Mouse (Mus musculus) megakaryocyte, embryonic 14.5 days (primary cell): ENCODE data around the gene Sin3a. TPM values are rescaled to one million over a fixed set of nuclear protein-coding genes. Genes with fewer than 3 reads are reported as not detected.

Source experiments
- H3K27me3 ChIP-seq: replicated peaks from 2 replicates; pipeline ENCODE3; 2012; ENCODE audit warnings: inconsistent platforms
- H3K36me3 ChIP-seq: replicated peaks from 2 replicates; pipeline ENCODE3; 2012; ENCODE audit warnings: low read length, inconsistent platforms, mixed read lengths
- H3K4me1 ChIP-seq: 2 replicates; pipeline ENCODE4 v1.6.1; 2012; ENCODE audit warnings: inconsistent platforms
- H3K4me3 ChIP-seq: replicated peaks from 2 replicates; pipeline ENCODE3; 2012; ENCODE audit warnings: moderate library complexity, mild to moderate bottlenecking, inconsistent platforms
- H3K9me3 ChIP-seq: 2 replicates; pipeline ENCODE4 v1.6.1; 2012; ENCODE audit warnings: inconsistent platforms
- FLI1 ChIP-seq: IDR thresholded peaks from 2 replicates; pipeline ENCODE4 v1.6.1; 2012; ENCODE audit warnings: low read length, inconsistent platforms, mixed read lengths
- GATA1 ChIP-seq: IDR thresholded peaks from 3 replicates; pipeline ENCODE4 v1.6.1; 2012; ENCODE audit warnings: mixed read lengths, low read length, inconsistent platforms, borderline replicate concordance
- polyA plus RNA-seq: library from polyadenylated mRNA; stranded (reverse); fragments of >175 nt; gene quantifications from 2 replicates; pipeline ENCODE4 v1.2.3, GENCODE M21; 2012; ENCODE audit warnings: low replicate concordance; ENCODE audit not compliant: insufficient read depth

Sin3a gene
- polyA plus RNA-seq, 1 experiment: 3.8 TPM

GRCm38 (mm10) chr9:57074171-57074821 lies 2.5 kb downstream of the Sin3a start:
- no peaks in the 10 kb centered on the region for H3K27me3 ChIP-seq
- no peaks in the 10 kb centered on the region for H3K9me3 ChIP-seq
- peak overlapping the region; percentile 96 for H3K4me3 ChIP-seq
- TF ChIP-seq FLI1 (no peak), GATA1 (no peak)
- peaks cover 3% of the 10 kb centered on the region for H3K36me3 ChIP-seq
- peaks cover 48% of the 10 kb centered on the region for H3K4me1 ChIP-seq

- no peak for TF ChIP-seq GATA1
- TF ChIP-seq FLI1: no peak
- no peaks in the 10 kb centered on the region for H3K27me3 ChIP-seq
- peaks cover 48% of the 10 kb centered on the region for H3K4me1 ChIP-seq
- H3K9me3 ChIP-seq: no peaks in the 10 kb centered on the region
- H3K36me3 ChIP-seq: peaks cover 9% of the 10 kb centered on the region
- H3K4me3 ChIP-seq: peak overlapping the region; percentile 96
Observed at GRCm38 (mm10) chr9:57074822-57075603, 3.2 kb downstream of the Sin3a start.

- TF ChIP-seq FLI1: no peak
- TF ChIP-seq GATA1: no peak
- no peaks in the 10 kb centered on the region for H3K27me3 ChIP-seq
- H3K36me3 ChIP-seq: peaks cover 16% of the 10 kb centered on the region
- no peaks in the 10 kb centered on the region for H3K9me3 ChIP-seq
- H3K4me1 ChIP-seq: peaks cover 46% of the 10 kb centered on the region
- H3K4me3 ChIP-seq: peak overlapping the region; percentile 96
Observed at GRCm38 (mm10) chr9:57075681-57076381, 4.0 kb downstream of the Sin3a start.

- no peaks in the 10 kb centered on the region for H3K27me3 ChIP-seq
- H3K36me3 ChIP-seq: peaks cover 26% of the 10 kb centered on the region
- peaks cover 39% of the 10 kb centered on the region for H3K4me1 ChIP-seq
- no peak for TF ChIP-seq FLI1
- no peak for TF ChIP-seq GATA1
- no peaks in the 10 kb centered on the region for H3K9me3 ChIP-seq
- H3K4me3 ChIP-seq: peak overlapping the region; percentile 96
Observed at GRCm38 (mm10) chr9:57076701-57077660, 5.1 kb downstream of the Sin3a start.

GRCm38 (mm10) chr9:57082236-57082635 lies 10.4 kb downstream of the Sin3a start:
- Histone ChIP-seq H3K4me1 (peaks cover 29% of the 10 kb centered on the region), H3K4me3 (no peak overlapping the region), H3K27me3 (no peaks in the 10 kb centered on the region), H3K36me3 (peaks cover 72% of the 10 kb centered on the region), H3K9me3 (no peaks in the 10 kb centered on the region)
- TF ChIP-seq FLI1: no peak
- TF ChIP-seq GATA1: no peak

- no peak overlapping the region for H3K4me3 ChIP-seq
- no peaks in the 10 kb centered on the region for H3K9me3 ChIP-seq
- H3K36me3 ChIP-seq: peaks cover 97% of the 10 kb centered on the region
- H3K4me1 ChIP-seq: no peaks in the 10 kb centered on the region
- no peaks in the 10 kb centered on the region for H3K27me3 ChIP-seq
- TF ChIP-seq FLI1: no peak
- TF ChIP-seq GATA1: no peak
Observed at GRCm38 (mm10) chr9:57117261-57117755, 45.5 kb downstream of the Sin3a start.

- Histone ChIP-seq H3K36me3 (peaks cover 66% of the 10 kb centered on the region), H3K27me3 (no peaks in the 10 kb centered on the region), H3K9me3 (no peaks in the 10 kb centered on the region), H3K4me1 (peaks cover 15% of the 10 kb centered on the region), H3K4me3 (peak overlapping the region; percentile 99)
- no peak for TF ChIP-seq FLI1
- no peak for TF ChIP-seq GATA1
Observed at GRCm38 (mm10) chr9:57129641-57130040, 57.8 kb downstream of the Sin3a start.

GRCm38 (mm10) chr9:57130577-57131433 lies 59.0 kb downstream of the Sin3a start, which contains the start of gene Man2c1:
Gene Man2c1 (plus strand): TSS chr9:57130690.
- Histone ChIP-seq H3K4me1 (peaks cover 15% of the 10 kb centered on the region), H3K36me3 (peaks cover 66% of the 10 kb centered on the region)

More at GRCm38 (mm10) chr9:57130577-57131433, 59.0 kb downstream of the Sin3a start, which contains the start of gene Man2c1:
- Histone ChIP-seq H3K27me3 (no peaks in the 10 kb centered on the region), H3K9me3 (no peaks in the 10 kb centered on the region), H3K4me3 (peak within 1 kb of the TSS; percentile 99)
- TF ChIP-seq FLI1: no peak
